Mouse (Mus musculus): Measurements from ENCODE around the gene Acp7.

Gene Acp7

DNA sequence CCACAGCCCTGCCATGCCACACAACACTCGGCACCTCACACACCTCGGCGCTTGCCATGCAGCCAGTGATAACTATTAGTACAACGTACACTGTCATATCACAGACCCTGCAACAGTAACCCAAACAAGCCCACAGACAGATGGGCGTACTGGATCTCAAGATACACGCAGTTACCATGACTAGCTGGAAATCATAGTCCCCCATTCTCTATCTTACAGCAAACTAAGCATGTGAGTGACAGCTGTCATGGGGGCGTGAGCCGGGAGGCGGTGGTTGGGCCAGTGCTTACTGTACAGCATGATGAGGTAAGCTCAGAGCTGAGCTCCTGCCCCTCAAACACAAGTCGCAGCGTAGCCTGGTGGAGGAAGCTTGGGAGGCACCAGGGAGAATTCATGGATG, 55.5 kb downstream of the Acp7 start:
- WGBS: 78% methylated on average over 11 of the region's 11 CpGs

DNA sequence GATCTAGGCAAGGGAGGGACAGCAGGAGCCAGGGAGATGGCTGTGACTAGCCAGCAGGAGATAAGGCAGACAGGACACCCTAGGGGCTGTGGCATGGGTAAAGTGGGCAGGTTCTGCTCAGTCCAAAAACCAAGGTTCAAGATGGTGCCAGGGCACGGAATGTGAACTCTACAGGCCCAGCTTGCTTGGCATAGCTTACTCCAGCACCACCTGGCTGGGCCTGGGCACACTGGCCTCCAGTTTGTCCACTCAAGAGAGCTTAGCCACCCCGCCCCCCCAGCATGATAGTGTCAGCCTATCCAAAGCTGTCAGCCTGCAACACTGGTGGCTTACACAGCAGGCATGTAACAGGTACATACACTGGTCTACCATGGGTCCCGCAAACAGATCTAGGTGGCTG, 57.9 kb downstream of the Acp7 start:
- 95% methylated on average over 3 of the region's 3 CpGs for WGBS

DNA sequence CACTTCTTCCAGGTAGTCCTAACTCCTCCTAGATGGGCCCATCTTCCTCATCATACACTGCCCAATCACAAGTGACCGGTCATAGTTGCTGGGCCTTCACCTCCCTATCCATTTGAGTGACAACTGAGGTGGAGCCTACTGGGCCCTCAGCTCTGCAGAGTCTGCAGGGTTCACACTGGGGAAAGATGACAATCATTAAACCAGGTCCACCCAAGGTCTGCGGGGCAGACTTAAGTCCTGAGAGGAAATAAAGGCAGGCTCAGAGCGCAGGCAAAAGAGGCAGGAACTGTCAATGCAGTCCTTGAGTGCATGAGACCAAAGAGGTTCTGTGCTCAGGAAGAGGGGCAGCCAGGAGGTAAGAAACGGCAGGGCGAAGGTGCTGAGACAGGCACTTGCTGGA, 58.4 kb downstream of the Acp7 start:
- 90% methylated on average over 5 of the region's 5 CpGs for WGBS

DNA sequence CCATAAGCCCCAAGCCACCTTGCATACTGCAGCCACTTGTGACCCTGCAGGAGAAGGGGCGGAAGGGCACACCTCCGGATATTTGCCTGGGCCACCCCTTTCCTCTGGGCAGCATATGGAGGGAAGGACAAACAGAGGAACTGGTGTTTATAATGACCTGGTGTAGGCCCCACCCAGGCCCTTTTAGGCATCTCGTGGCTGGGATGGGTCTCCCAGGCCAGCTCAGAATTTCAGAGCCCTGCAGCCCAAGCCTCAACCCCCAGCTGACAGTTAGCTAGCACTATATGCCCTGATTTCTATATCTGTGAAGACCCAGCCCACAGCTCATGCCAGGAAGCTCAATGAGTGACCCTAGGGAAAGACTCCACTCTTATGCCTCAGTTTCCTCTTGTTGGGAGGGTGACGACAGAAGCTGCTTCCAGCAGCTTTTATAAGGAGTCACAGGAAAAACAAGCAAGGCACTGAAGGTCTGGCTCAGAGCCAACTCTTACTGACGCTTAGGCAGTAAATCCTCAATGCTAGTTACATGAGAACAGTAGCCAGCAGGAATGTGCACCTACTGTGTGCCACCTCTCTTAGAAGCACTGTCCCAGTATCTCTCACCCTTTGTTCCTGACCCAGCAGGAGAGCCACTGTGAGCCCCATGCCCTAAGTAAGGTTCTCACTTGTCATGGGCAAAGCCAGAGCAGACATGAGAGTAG, 60.0 kb downstream of the Acp7 start:
- WGBS: 38% methylated on average over 5 of the region's 5 CpGs

DNA sequence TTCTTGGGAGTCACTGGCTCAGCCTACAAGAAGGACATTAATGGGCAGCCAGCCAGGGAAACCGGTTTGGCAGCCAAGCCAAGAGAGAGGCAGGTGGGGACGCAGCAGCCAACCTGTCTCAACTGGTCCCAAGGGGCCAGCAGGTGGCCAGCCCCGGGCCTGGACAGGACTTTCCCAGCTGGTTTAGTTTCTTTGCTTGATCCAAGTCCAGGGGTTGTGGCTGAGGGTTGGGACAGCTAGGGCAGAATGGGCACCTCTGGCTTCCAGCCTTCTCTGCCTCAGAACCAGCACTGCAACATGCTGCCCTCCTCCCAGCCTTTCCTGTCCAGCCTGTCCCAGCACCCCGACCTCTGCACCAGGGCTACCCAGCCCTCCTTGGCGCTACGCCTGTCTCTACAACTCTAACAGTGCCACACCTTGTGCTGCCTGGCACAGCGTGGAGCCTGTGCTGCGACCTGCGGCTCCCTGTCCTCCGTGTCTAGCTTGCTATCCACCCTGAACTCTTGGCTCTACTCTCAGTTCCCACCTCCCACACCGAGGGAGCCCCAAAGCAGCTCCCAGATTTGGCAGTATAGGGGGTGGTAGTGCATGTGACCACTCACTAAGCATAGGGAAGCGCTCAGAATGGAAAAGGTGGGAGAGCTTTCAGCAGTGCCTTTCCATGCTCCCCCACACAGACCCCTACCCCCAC, 60.7 kb downstream of the Acp7 start:
- 34% methylated on average over 12 of the region's 12 CpGs for WGBS

DNA sequence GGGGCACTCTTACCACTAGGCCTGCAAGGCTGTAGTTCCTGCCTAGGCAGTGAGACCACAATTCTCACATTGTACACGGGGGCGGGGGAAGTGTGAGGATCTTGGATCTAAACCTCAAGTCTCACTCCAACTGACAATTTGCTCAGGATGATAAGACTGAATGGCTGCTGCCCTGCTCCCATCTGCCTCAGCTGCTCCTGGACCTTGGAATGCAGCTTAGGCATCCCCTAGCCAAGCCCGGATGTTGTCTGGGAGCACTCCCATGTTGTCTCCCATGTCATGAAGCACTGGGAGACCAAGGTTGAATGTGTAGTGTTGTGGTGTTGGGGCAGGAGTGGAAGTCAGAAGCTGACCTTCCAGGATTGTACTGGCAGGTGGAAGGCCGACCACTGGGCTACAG, 63.6 kb downstream of the Acp7 start:
- 88% methylated on average over 4 of the region's 4 CpGs for WGBS

DNA sequence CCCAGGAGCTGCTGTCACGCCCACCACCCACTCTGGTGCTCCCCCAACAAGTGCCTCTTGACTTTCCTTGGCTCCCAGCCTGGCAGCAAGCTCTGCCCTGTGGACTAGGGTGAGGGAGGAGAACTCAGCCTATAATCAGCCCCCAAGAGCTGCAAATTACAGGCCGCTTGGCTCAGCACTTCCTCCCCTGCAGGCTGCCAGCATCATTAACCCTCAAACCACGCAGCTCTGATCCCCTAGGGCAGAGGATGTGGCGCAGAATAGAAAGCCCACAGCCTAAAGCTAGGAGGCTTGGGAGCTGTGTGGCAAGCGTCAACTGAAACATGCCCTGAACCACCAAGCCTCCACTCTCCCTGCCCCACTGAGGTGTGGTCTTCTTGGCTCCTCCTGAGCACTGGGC, 65.7 kb downstream of the Acp7 start:
- WGBS: 81% methylated on average over 5 of the region's 5 CpGs

DNA sequence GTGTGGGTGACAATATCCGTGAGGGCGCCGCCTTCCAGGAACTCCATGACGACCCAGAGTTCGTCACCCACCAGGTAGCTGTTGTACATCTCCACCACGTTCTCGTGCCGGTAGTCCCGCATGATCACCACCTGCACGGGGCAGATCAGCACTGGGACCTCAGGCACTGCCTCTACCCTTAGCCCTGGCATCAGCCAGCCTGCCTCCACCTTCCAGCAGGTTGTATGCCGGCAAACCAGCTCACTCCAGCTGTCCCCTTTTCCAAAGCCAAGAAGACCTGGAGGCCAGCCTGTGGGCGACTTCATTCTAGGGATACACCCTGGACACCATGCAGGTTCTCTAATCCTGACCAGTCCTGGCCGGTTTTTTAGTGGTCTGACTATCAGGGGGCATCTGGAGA, 68.2 kb downstream of the Acp7 start:
- WGBS: 95% methylated on average over 13 of the region's 13 CpGs

DNA sequence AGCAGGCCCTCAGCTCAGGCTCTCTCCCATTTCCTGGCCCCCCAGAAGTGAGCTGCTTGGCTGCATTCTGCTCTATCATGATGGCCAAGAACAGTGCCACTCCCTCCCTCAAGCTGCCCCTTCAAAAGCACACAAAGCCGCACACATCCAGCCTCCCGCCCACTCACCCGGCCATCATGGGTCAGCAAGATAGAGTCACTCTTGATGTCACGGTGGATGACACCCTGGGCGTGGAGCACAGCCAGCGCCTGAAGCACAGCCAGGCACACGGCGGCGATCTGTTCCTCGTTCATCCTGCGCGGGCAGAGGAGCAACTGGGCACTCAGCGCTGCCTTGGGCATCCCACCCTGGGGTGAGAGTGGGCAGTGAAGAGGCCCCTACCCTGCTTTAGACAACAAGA, 68.8 kb downstream of the Acp7 start:
- WGBS: 78% methylated on average over 13 of the region's 13 CpGs

DNA sequence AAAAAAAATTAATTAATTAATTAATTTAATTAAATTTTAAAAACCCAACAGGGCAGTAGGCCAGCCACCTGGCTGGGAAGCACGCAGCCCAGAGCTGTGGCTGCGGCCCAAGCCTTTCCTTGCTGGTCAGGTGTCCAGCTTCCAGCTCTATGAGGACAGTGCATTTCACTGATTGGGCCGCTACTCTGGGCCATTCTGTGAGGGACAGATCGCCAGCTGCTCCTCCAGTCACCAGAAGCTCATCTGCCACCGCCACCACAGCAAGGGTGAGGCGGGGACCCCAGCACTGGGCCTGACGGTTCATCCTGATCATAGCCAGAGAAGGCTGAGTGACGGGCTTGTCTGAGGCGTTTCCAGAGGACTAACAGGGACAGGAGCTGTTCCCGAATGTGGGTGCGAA, 69.2 kb downstream of the Acp7 start:
- 85% methylated on average over 11 of the region's 11 CpGs for WGBS

DNA sequence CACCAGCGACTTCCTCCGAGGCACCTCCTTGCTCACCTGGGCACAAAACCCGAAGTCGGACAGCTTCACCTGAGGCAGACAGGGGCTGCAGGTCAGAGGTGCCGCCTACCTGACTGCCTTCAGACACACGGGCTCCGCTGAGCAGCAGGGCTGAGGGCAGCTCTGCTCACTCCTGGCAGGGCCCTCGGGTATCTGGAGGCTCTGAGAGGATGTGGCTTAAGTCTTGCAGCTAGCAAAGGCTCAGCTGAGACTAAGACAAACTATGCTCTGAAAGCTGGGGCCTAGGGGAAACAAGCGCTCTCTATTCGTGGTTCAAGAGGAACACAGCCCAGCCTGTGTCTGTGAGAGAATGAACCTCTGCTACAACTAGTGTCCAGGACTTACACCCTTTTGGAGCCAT, 70.3 kb downstream of the Acp7 start:
- 92% methylated on average over 10 of the region's 10 CpGs for WGBS

DNA sequence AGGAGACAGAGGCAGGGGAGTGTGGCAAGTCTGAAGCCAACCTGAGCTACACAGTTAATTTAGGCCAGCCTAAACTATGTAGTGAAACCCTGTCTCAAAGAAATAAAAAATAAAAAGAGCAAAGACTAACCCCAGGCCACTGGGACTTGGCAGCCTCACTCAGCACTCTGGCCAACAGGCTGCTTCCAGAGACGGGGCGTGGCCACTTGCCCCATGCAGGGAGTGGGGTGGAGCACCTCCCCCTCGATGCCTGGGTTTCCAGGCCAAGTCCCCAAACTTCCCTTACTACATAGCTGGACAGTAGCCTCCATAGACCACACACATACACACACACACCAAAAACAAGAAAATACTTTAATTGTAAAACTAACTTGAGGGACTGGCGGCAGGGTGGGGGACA, 72.6 kb downstream of the Acp7 start:
- WGBS: 48% methylated on average over 4 of the region's 4 CpGs

DNA sequence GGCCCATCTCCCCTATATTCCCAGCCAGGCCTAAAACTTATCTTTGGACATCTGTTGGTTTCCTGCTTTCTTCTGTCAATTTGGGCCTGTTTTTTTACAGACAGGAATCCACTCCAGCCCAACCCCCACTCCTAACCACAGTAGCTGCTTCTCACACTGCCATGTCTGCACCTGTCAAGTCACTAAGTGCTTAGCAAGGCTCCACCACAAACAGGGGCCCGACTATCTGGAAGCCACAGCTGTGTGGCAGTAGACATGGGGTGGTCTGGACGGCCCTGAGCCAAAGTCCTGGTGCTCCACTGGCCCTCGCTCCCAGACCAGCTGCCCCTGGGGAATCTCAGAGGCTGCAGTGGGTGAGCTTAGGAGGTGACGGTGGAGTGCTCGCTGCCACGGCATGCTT, 73.4 kb downstream of the Acp7 start:
- WGBS: 86% methylated on average over 6 of the region's 6 CpGs
